Mouse (Mus musculus): ENCODE measurements at regions not wholly inside any gene's neighbourhood (a gene's known extent, or its start where the extent isn't known, plus 50 kb on each side); places are given as distances from the start of the nearest gene placed in this dataset.

GRCm38 (mm10) chr15:61927385-61928120 is 1004.7 kb upstream of the A1bg start:
- DNase-seq: no peak

- no peak for DNase-seq
Measured at GRCm38 (mm10) chr15:61920041-61920440, 997.2 kb upstream of the A1bg start.

- no peak for DNase-seq
Measured at GRCm38 (mm10) chr15:61913546-61914160, 990.8 kb upstream of the A1bg start.

- DNase-seq: no peak
Measured at GRCm38 (mm10) chr15:61905165-61905845, 982.5 kb upstream of the A1bg start.

- DNase-seq: no peak
Measured at GRCm38 (mm10) chr15:61899809-61900208, 977.0 kb upstream of the A1bg start.

GRCm38 (mm10) chr15:61897566-61897965 is 974.8 kb upstream of the A1bg start:
- DNase-seq: no peak

GRCm38 (mm10) chr15:61890330-61890729 is 967.5 kb upstream of the A1bg start:
- no peak for DNase-seq

- no peak for DNase-seq
Measured at GRCm38 (mm10) chr15:61888569-61889326, 965.9 kb upstream of the A1bg start.

GRCm38 (mm10) chr15:61879408-61879807 is 956.6 kb upstream of the A1bg start:
- DNase-seq: no peak

GRCm38 (mm10) chr15:61873047-61873446 is 950.2 kb upstream of the A1bg start:
- DNase-seq: no peak

- DNase-seq: no peak
Measured at GRCm38 (mm10) chr15:61860759-61861158, 937.9 kb upstream of the A1bg start.

GRCm38 (mm10) chr15:61855880-61856279 is 933.1 kb upstream of the A1bg start:
- DNase-seq: no peak

- DNase-seq: no peak
Measured at GRCm38 (mm10) chr15:61812671-61813070, 889.9 kb upstream of the A1bg start.

- DNase-seq: no peak
Measured at GRCm38 (mm10) chr15:61805379-61805778, 882.6 kb upstream of the A1bg start.

GRCm38 (mm10) chr15:61800155-61800554 is 877.3 kb upstream of the A1bg start:
- peak; percentile 21 for DNase-seq

- DNase-seq: no peak
Measured at GRCm38 (mm10) chr15:61797827-61798226, 875.0 kb upstream of the A1bg start.

- DNase-seq: peak; percentile 27
Measured at GRCm38 (mm10) chr15:61794506-61794905, 871.7 kb upstream of the A1bg start.

- no peak for DNase-seq
Measured at GRCm38 (mm10) chr15:61789847-61790562, 867.2 kb upstream of the A1bg start.

GRCm38 (mm10) chr15:61787046-61787445 is 864.2 kb upstream of the A1bg start:
- DNase-seq: no peak

- no peak for DNase-seq
Measured at GRCm38 (mm10) chr15:61781531-61781930, 858.7 kb upstream of the A1bg start.

GRCm38 (mm10) chr15:61772996-61773395 is 850.2 kb upstream of the A1bg start:
- no peak for DNase-seq

- peak; percentile 12 for DNase-seq
Measured at GRCm38 (mm10) chr15:61770721-61771542, 848.1 kb upstream of the A1bg start.
